Mouse (Mus musculus): ENCODE data around the gene Slc7a8. TPM values are rescaled to one million over a fixed set of nuclear protein-coding genes. Genes with fewer than 3 reads are reported as not detected.

Slc7a8 gene
- total and polyA plus RNA-seq, 3 experiments = 54.9 to 325 (median 199) TPM

GRCm38 (mm10) chr14:54795901-54796300, 14.2 kb upstream of the Slc7a8 start:
- peaks cover 29% of the 10 kb centered on the region for H3K4me1 ChIP-seq (ENCODE audit: insufficient read depth, low read depth, low read length)
- no peak overlapping the region for H3K4me3 ChIP-seq (ENCODE audit: low read depth, low read length)
- H3K9me3 ChIP-seq (replicated peaks) = no peaks in the 10 kb centered on the region
- peaks cover 29% of the 10 kb centered on the region for H3K27me3 ChIP-seq (ENCODE audit: insufficient read depth, low read length)
- TF ChIP-seq GATA1 (IDR thresholded peaks at IDR 0.05; ENCODE audit: borderline replicate concordance, low read length) = no peak
- no peaks in the 10 kb centered on the region for H3K36me3 ChIP-seq (replicated peaks)
- DNase-seq (ENCODE audit: low spot score) = no peak
- no peak for ATAC-seq (ENCODE audit: extremely low read depth, insufficient number of reproducible peaks, low FRiP score, poor library complexity, severe bottlenecking)

- no peak for DNase-seq (ENCODE audit: low spot score)
- Histone ChIP-seq H3K9me3 (replicated peaks) (no peaks in the 10 kb centered on the region), H3K4me3 (ENCODE audit: low read depth, low read length) (no peak overlapping the region), H3K36me3 (replicated peaks) (no peaks in the 10 kb centered on the region), H3K27me3 (ENCODE audit: insufficient read depth, low read length) (peaks cover 21% of the 10 kb centered on the region), H3K4me1 (ENCODE audit: insufficient read depth, low read depth, low read length) (peaks cover 40% of the 10 kb centered on the region)
- TF ChIP-seq CTCF (IDR thresholded peaks at IDR 0.05; ENCODE audit: low read depth, low read length) (no peak), GATA2 (IDR thresholded peaks at IDR 0.05; ENCODE audit: borderline replicate concordance, low read depth, low read length) (no peak), TAL1 (conservative IDR thresholded peaks at IDR 0.05; ENCODE audit: low read depth, low read length) (no peak), GATA1 (IDR thresholded peaks at IDR 0.05; ENCODE audit: borderline replicate concordance, low read length) (no peak), POLR2AphosphoS5 (IDR thresholded peaks at IDR 0.05; ENCODE audit: insufficient replicate concordance, low read depth, low read length) (no peak)
- ATAC-seq (ENCODE audit: extremely low read depth, insufficient number of reproducible peaks, low FRiP score, poor library complexity, severe bottlenecking) = no peak
Observed at GRCm38 (mm10) chr14:54793894-54794830, 12.4 kb upstream of the Slc7a8 start.

GRCm38 (mm10) chr14:54793351-54793750, 11.6 kb upstream of the Slc7a8 start:
- peaks cover 48% of the 10 kb centered on the region for H3K4me1 ChIP-seq (ENCODE audit: insufficient read depth, low read depth, low read length)
- no peak for DNase-seq (ENCODE audit: low spot score)
- no peaks in the 10 kb centered on the region for H3K36me3 ChIP-seq (replicated peaks)
- H3K4me3 ChIP-seq (ENCODE audit: low read depth, low read length) = no peak overlapping the region
- no peak for ATAC-seq (ENCODE audit: extremely low read depth, insufficient number of reproducible peaks, low FRiP score, poor library complexity, severe bottlenecking)
- no peak for TF ChIP-seq POLR2AphosphoS5 (IDR thresholded peaks at IDR 0.05; ENCODE audit: insufficient replicate concordance, low read depth, low read length)
- TF ChIP-seq CTCF (IDR thresholded peaks at IDR 0.05; ENCODE audit: low read depth, low read length) = no peak
- no peak for TF ChIP-seq TAL1 (conservative IDR thresholded peaks at IDR 0.05; ENCODE audit: low read depth, low read length)
- TF ChIP-seq GATA2 (IDR thresholded peaks at IDR 0.05; ENCODE audit: borderline replicate concordance, low read depth, low read length) = no peak
- no peak for TF ChIP-seq GATA1 (IDR thresholded peaks at IDR 0.05; ENCODE audit: borderline replicate concordance, low read length)
- peaks cover 21% of the 10 kb centered on the region for H3K27me3 ChIP-seq (ENCODE audit: insufficient read depth, low read length)
- H3K9me3 ChIP-seq (replicated peaks) = peaks cover 4% of the 10 kb centered on the region

GRCm38 (mm10) chr14:54792166-54792565, 10.4 kb upstream of the Slc7a8 start:
- no peak for DNase-seq (ENCODE audit: low spot score)
- Histone ChIP-seq H3K36me3 (replicated peaks) (no peaks in the 10 kb centered on the region), H3K4me1 (ENCODE audit: insufficient read depth, low read depth, low read length) (peaks cover 57% of the 10 kb centered on the region), H3K9me3 (replicated peaks) (peaks cover 4% of the 10 kb centered on the region), H3K4me3 (ENCODE audit: low read depth, low read length) (no peak overlapping the region), H3K27me3 (ENCODE audit: insufficient read depth, low read length) (peaks cover 15% of the 10 kb centered on the region)
- no peak for TF ChIP-seq TAL1 (conservative IDR thresholded peaks at IDR 0.05; ENCODE audit: low read depth, low read length)
- no peak for TF ChIP-seq GATA1 (IDR thresholded peaks at IDR 0.05; ENCODE audit: borderline replicate concordance, low read length)
- no peak for TF ChIP-seq CTCF (IDR thresholded peaks at IDR 0.05; ENCODE audit: low read depth, low read length)
- TF ChIP-seq GATA2 (IDR thresholded peaks at IDR 0.05; ENCODE audit: borderline replicate concordance, low read depth, low read length) = no peak
- no peak for TF ChIP-seq POLR2AphosphoS5 (IDR thresholded peaks at IDR 0.05; ENCODE audit: insufficient replicate concordance, low read depth, low read length)
- ATAC-seq (ENCODE audit: extremely low read depth, insufficient number of reproducible peaks, low FRiP score, poor library complexity, severe bottlenecking) = no peak

GRCm38 (mm10) chr14:54788231-54788630, 6.5 kb upstream of the Slc7a8 start:
- H3K4me3 ChIP-seq (ENCODE audit: low read depth, low read length) = no peak overlapping the region; the same call in 1 of the 2 replicates
- peaks cover 4% of the 10 kb centered on the region for H3K27me3 ChIP-seq (ENCODE audit: insufficient read depth, low read length)
- no peak for TF ChIP-seq CTCF (IDR thresholded peaks at IDR 0.05; ENCODE audit: low read depth, low read length)
- no peak for TF ChIP-seq GATA2 (IDR thresholded peaks at IDR 0.05; ENCODE audit: borderline replicate concordance, low read depth, low read length)
- no peak for TF ChIP-seq POLR2AphosphoS5 (IDR thresholded peaks at IDR 0.05; ENCODE audit: insufficient replicate concordance, low read depth, low read length)
- TF ChIP-seq TAL1 (conservative IDR thresholded peaks at IDR 0.05; ENCODE audit: low read depth, low read length) = peak; percentile 88
- H3K4me1 ChIP-seq (ENCODE audit: insufficient read depth, low read depth, low read length) = peaks cover 54% of the 10 kb centered on the region
- peak; percentile 95 for ATAC-seq (ENCODE audit: extremely low read depth, insufficient number of reproducible peaks, low FRiP score, poor library complexity, severe bottlenecking)
- H3K9me3 ChIP-seq (replicated peaks) = peaks cover 4% of the 10 kb centered on the region
- H3K36me3 ChIP-seq (replicated peaks) = no peaks in the 10 kb centered on the region
- peak; percentile 39 for DNase-seq (ENCODE audit: low spot score)

- Histone ChIP-seq H3K27me3 (ENCODE audit: insufficient read depth, low read length) (peaks cover 3% of the 10 kb centered on the region), H3K4me3 (ENCODE audit: low read depth, low read length) (no peak overlapping the region), H3K9me3 (replicated peaks) (peaks cover 4% of the 10 kb centered on the region), H3K4me1 (ENCODE audit: insufficient read depth, low read depth, low read length) (peaks cover 60% of the 10 kb centered on the region), H3K36me3 (replicated peaks) (no peaks in the 10 kb centered on the region)
- ATAC-seq (ENCODE audit: extremely low read depth, insufficient number of reproducible peaks, low FRiP score, poor library complexity, severe bottlenecking) (no peak), DNase-seq (ENCODE audit: low spot score) (no peak)
- TF ChIP-seq TAL1 (conservative IDR thresholded peaks at IDR 0.05; ENCODE audit: low read depth, low read length) (no peak), CTCF (IDR thresholded peaks at IDR 0.05; ENCODE audit: low read depth, low read length) (no peak), POLR2AphosphoS5 (IDR thresholded peaks at IDR 0.05; ENCODE audit: insufficient replicate concordance, low read depth, low read length) (no peak), GATA1 (IDR thresholded peaks at IDR 0.05; ENCODE audit: borderline replicate concordance, low read length) (no peak)
Observed at GRCm38 (mm10) chr14:54787226-54787625, 5.5 kb upstream of the Slc7a8 start.

All from G1E (cell line).